Mouse (Mus musculus) forebrain, embryonic 16.5 days (tissue): ENCODE data around the gene Gng7. TPM values are rescaled to one million over a fixed set of nuclear protein-coding genes. Genes with fewer than 3 reads are reported as not detected.

ENCODE experiments used
- ATAC-seq: fragments of 200-750 bp; cut with Nextera tagmentation; 2 replicates; pipeline ENCODE4 v1.8.0; 2017; ENCODE audit warnings: mild to moderate bottlenecking, moderate library complexity
- H3K27ac ChIP-seq: fragments of 300-500 bp; sonication (generic); 2 replicates; pipeline ENCODE4 v1.5.1; 2014; ENCODE audit warnings: low read length, control low read depth
- H3K27me3 ChIP-seq: fragments of 300-500 bp; sonication (generic); replicated peaks from 2 replicates; pipeline ENCODE4 v1.6.1; 2014; ENCODE audit warnings: low read length; ENCODE audit not compliant: control insufficient read depth, insufficient read depth
- H3K36me3 ChIP-seq: fragments of 300-500 bp; sonication (generic); 2 replicates; pipeline ENCODE4 v1.6.1; 2014; ENCODE audit not compliant: control insufficient read depth, insufficient read depth
- H3K4me1 ChIP-seq: fragments of 300-500 bp; sonication (generic); replicated peaks from 2 replicates; pipeline ENCODE4 v1.6.1; 2014; ENCODE audit warnings: low read length; ENCODE audit not compliant: control insufficient read depth, insufficient read depth
- H3K4me2 ChIP-seq: fragments of 300-500 bp; sonication (generic); 2 replicates; pipeline ENCODE4 v1.6.1; 2014; ENCODE audit warnings: mild to moderate bottlenecking, low read length, control low read depth
- H3K4me3 ChIP-seq: fragments of 300-500 bp; sonication (generic); replicated peaks from 2 replicates; pipeline ENCODE4 v1.5.1; 2014; ENCODE audit warnings: mild to moderate bottlenecking, low read length, control low read depth
- H3K9ac ChIP-seq: fragments of 300-500 bp; sonication (generic); replicated peaks from 2 replicates; pipeline ENCODE4 v1.6.1; 2014; ENCODE audit warnings: low read depth, low read length, control low read depth
- H3K9me3 ChIP-seq: fragments of 300-500 bp; sonication (generic); 2 replicates; pipeline ENCODE4 v1.6.1; 2016; ENCODE audit warnings: low read length; ENCODE audit not compliant: control insufficient read depth
- WGBS: fragments of 180-500 bp; shearing (Covaris S2); extraction: QIAGEN DNeasy Blood & Tissue Kit; methylation state at CpG from one replicate; pipeline ENCODE4 v1.1.7; 2014; 5-methylcytosine and 5-hydroxymethylcytosine counted together
- polyA plus RNA-seq: library from polyadenylated mRNA; unstranded; fragments of >200 nt; fragmentation: Nextera tagmentation; extraction: Ambion mirVana; gene quantifications from 2 replicates; pipeline ENCODE4 v1.2.1, GENCODE M21; 2015

The Gng7 gene
- polyA plus RNA-seq, 1 experiment from 2014 or later: 47.4 TPM

DNA sequence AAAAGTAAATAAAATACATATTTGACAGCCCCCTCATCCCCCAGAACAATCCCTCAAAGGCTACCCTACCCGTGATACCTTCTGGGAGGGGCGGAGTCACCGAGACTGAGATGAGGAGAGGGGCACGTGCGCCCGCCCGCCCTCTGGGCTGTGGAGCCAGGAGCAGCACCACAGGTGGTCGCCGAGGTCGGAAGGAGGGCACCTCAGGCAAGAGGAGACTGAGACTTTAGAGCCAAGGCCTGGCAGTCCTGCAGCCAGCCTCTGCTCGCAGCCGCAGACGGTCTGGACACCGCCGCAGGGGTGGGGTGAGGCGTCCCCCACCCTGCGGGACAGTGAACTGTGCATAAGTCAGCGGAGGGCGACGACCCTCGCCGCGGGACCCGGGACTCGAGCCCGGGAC, 83.0 kb downstream of the Gng7 start:
- peaks cover 35% of the 10 kb centered on the region for H3K27me3 ChIP-seq
- no peaks in the 10 kb centered on the region for H3K36me3 ChIP-seq
- H3K27ac ChIP-seq: no peak overlapping the region
- peaks cover 62% of the 10 kb centered on the region for H3K4me1 ChIP-seq
- H3K4me3 ChIP-seq: peak overlapping the region; percentile 24
- H3K9me3 ChIP-seq: no peaks in the 10 kb centered on the region
- peak overlapping the region; percentile 45 for H3K4me2 ChIP-seq
- H3K9ac ChIP-seq: no peak overlapping the region
- WGBS: under 1% methylated on average over 26 of the region's 26 CpGs
- no peak for ATAC-seq

- Histone ChIP-seq H3K27ac (no peak overlapping the region), H3K9me3 (no peaks in the 10 kb centered on the region), H3K4me3 (peak overlapping the region; percentile 39), H3K36me3 (no peaks in the 10 kb centered on the region), H3K4me2 (peak overlapping the region; percentile 68), H3K9ac (0 out of 2 replicates have a peak overlapping the region, but pooled peaks have one; percentile 23), H3K27me3 (peaks cover 35% of the 10 kb centered on the region), H3K4me1 (peaks cover 57% of the 10 kb centered on the region)
- no peak for ATAC-seq
- WGBS: under 1% methylated on average over 12 of the region's 14 CpGs
Observed at GRCm38 (mm10) chr10:80931153-80931671, 83.5 kb downstream of the Gng7 start.

- H3K4me2 ChIP-seq: peak overlapping the region; percentile 68
- H3K9ac ChIP-seq: peak overlapping the region; percentile 35
- under 1% methylated on average over 45 of the region's 45 CpGs for WGBS
- peaks cover 33% of the 10 kb centered on the region for H3K27me3 ChIP-seq
- ATAC-seq: no peak; the same call in 1 of the 2 replicates
- peaks cover 50% of the 10 kb centered on the region for H3K4me1 ChIP-seq
- H3K36me3 ChIP-seq: no peaks in the 10 kb centered on the region
- no peak overlapping the region for H3K27ac ChIP-seq
- H3K4me3 ChIP-seq: peak overlapping the region; percentile 39
- H3K9me3 ChIP-seq: no peaks in the 10 kb centered on the region
Observed at GRCm38 (mm10) chr10:80930361-80931152, 84.2 kb downstream of the Gng7 start.

DNA sequence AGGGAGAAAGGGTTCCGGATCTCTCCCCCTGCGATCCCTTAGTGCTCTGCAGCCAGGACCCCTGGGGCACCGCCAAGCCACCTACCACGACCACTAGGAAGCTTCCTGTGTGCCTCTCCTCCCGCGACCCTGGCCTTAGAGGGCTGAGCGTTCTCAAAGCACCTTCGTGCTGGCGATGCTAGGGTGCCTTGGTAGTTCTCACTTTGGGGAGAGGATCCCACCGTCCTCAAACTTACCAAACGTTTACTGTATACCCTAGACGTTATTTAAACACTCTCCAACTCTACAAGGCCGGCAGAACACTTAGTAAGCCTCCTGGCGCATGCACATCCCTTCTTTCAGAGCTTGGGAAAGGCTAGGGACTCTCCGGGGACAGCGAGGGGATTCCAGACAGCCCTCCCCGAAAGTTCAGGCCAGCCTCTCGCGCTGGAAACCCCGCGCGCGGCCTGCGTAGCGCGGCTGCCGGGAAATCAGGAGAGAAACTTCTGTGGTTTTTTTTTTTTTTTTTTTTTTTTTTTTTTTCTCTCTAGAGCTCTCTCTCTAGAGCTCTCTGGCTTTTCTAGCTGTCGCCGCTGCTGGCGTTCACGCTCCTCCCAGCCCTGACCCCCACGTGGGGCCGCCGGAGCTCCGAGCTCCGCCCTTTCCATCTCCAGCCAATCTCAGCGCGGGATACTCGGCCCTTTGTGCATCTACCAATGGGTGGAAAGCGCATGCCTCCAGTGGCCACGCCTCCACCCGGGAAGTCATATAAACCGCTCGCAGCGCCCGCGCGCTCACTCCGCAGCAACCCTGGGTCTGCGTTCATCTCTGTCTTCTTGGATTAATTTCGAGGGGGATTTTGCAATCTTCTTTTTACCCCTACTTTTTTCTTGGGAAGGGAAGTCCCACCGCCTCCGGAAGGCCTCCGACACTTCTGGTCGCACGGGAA, 85.2 kb downstream of the Gng7 start, which contains the start of gene Gadd45b:
Gene Gadd45b, plus strand, starts transcription at position 775 of the 928 bp plus-strand sequence.
- Histone ChIP-seq H3K27ac (peak within 1 kb of the TSS; percentile 69), H3K9ac (peak within 1 kb of the TSS; percentile 88), H3K36me3 (no peaks in the 10 kb centered on the region), H3K4me2 (peak within 1 kb of the TSS; percentile 91), H3K4me1 (peaks cover 49% of the 10 kb centered on the region), H3K9me3 (no peaks in the 10 kb centered on the region), H3K4me3 (peak within 1 kb of the TSS; percentile 61), H3K27me3 (peaks cover 32% of the 10 kb centered on the region)
- peak; percentile 91 for ATAC-seq
- under 1% methylated on average over 54 of the region's 56 CpGs for WGBS

- under 1% methylated on average over 48 of the region's 48 CpGs for WGBS
- H3K9me3 ChIP-seq: no peaks in the 10 kb centered on the region; the same call in 1 of the 2 replicates
- H3K4me2 ChIP-seq: peak overlapping the region; percentile 91
- H3K9ac ChIP-seq: peak overlapping the region; percentile 88
- peak overlapping the region; percentile 61 for H3K27ac ChIP-seq
- ATAC-seq: peak; percentile 41
- peaks cover 24% of the 10 kb centered on the region for H3K27me3 ChIP-seq
- H3K36me3 ChIP-seq: no peaks in the 10 kb centered on the region
- H3K4me1 ChIP-seq: peaks cover 48% of the 10 kb centered on the region
- peak overlapping the region; percentile 61 for H3K4me3 ChIP-seq
Observed at GRCm38 (mm10) chr10:80928586-80929298, 86.0 kb downstream of the Gng7 start.

- H3K27me3 ChIP-seq: no peaks in the 10 kb centered on the region
- no peak overlapping the region for H3K4me2 ChIP-seq
- 44% methylated on average over 3 of the region's 3 CpGs for WGBS
- no peak overlapping the region for H3K4me3 ChIP-seq
- no peak for ATAC-seq
- H3K27ac ChIP-seq: no peak overlapping the region
- peaks cover 21% of the 10 kb centered on the region for H3K4me1 ChIP-seq
- no peaks in the 10 kb centered on the region for H3K36me3 ChIP-seq
- no peaks in the 10 kb centered on the region; the same call in 1 of the 2 replicates for H3K9me3 ChIP-seq
- H3K9ac ChIP-seq: no peak overlapping the region
Observed at GRCm38 (mm10) chr10:80925472-80925871, 89.3 kb downstream of the Gng7 start.

DNA sequence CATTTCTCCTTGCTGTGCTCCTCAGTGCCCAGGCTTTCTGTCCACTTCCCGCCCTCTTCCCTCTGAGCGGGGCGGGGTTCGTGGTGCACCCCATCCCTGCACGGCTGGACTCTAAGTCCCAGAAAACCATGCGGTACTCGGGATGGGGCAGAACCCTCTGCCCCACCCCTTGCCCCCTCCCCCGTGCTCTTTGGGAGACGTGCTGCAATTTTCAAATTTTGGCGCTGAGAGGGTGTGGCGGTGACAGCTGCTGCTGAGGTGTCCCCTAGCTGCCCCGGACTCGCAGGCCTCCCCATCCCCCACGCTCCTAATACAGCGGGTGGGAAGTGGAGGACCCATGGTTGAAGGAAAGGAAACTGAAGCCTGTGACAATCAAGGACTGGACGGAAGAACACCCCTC, 92.8 kb downstream of the Gng7 start:
- Histone ChIP-seq H3K4me1 (peaks cover 16% of the 10 kb centered on the region), H3K4me3 (no peak overlapping the region), H3K4me2 (peak overlapping the region; percentile 37), H3K27ac (no peak overlapping the region), H3K36me3 (no peaks in the 10 kb centered on the region), H3K9ac (peak overlapping the region; percentile 12), H3K9me3 (no peaks in the 10 kb centered on the region; the same call in 1 of the 2 replicates), H3K27me3 (no peaks in the 10 kb centered on the region)
- no peak for ATAC-seq
- WGBS: 5% methylated on average over 16 of the region's 16 CpGs

- peak within 1 kb of the TSS; percentile 81 for H3K4me2 ChIP-seq
- ATAC-seq: peak; percentile 88
- peak within 1 kb of the TSS; percentile 86 for H3K9ac ChIP-seq
- H3K27ac ChIP-seq: peak within 1 kb of the TSS; percentile 69
- peaks cover 28% of the 10 kb centered on the region for H3K4me1 ChIP-seq
- H3K4me3 ChIP-seq: peak within 1 kb of the TSS; percentile 78
- under 1% methylated on average over 61 of the region's 61 CpGs for WGBS
- no peaks in the 10 kb centered on the region for H3K27me3 ChIP-seq
- H3K9me3 ChIP-seq: no peaks in the 10 kb centered on the region
- H3K36me3 ChIP-seq: no peaks in the 10 kb centered on the region
Observed at GRCm38 (mm10) chr10:80917779-80918434, 96.8 kb downstream of the Gng7 start, which contains the start of gene Lmnb2. Gene Lmnb2 (minus strand): TSS chr10:80918245.
